Mouse (Mus musculus): Measurements from ENCODE around the gene Olfr480. TPM values are rescaled to one million over a fixed set of nuclear protein-coding genes. Genes with fewer than 3 reads are reported as not detected.

Olfr480 gene
- not detected in 2 replicates for polyA plus RNA-seq (2015; fragmentation: Nextera tagmentation; extraction: Ambion mirVana)

- Histone ChIP-seq H3K27ac (no peak within 1 kb of the TSS), H3K4me1 (replicated peaks) (no peaks in the 10 kb centered on the region), H3K4me2 (no peak within 1 kb of the TSS), H3K27me3 (no peaks in the 10 kb centered on the region), H3K4me3 (replicated peaks) (no peak within 1 kb of the TSS), H3K9me3 (replicated peaks) (no peaks in the 10 kb centered on the region), H3K9ac (no peak within 1 kb of the TSS), H3K36me3 (no peaks in the 10 kb centered on the region)
- DNase-seq (no peak), ATAC-seq (ENCODE audit: low read depth) (no peak)
- 58% methylated on average over 1 of the region's 1 CpGs for WGBS (ENCODE audit: insufficient replicate concordance)
Measured at GRCm38 (mm10) chr7:108067246-108067645, at the start of gene Olfr480. Olfr480 (minus strand) TSS chr7:108067346.

- ATAC-seq (ENCODE audit: low read depth) (no peak), DNase-seq (no peak)
- Histone ChIP-seq H3K4me2 (no peak within 1 kb of the TSS), H3K4me1 (replicated peaks) (no peaks in the 10 kb centered on the region), H3K4me3 (replicated peaks) (no peak within 1 kb of the TSS), H3K9me3 (replicated peaks) (no peaks in the 10 kb centered on the region), H3K27ac (no peak within 1 kb of the TSS), H3K36me3 (no peaks in the 10 kb centered on the region), H3K27me3 (no peaks in the 10 kb centered on the region), H3K9ac (no peak within 1 kb of the TSS)
- 64% methylated on average over 1 of the region's 1 CpGs for WGBS (ENCODE audit: insufficient replicate concordance)
Measured at GRCm38 (mm10) chr7:108100549-108100948, 33.4 kb upstream of the Olfr480 start, which contains the start of gene Olfr483. Olfr483 (plus strand) TSS chr7:108100849.

- no peaks in the 10 kb centered on the region for H3K9me3 ChIP-seq (replicated peaks)
- no peak within 1 kb of the TSS for H3K9ac ChIP-seq
- no peaks in the 10 kb centered on the region for H3K36me3 ChIP-seq
- H3K4me2 ChIP-seq: no peak within 1 kb of the TSS
- H3K27me3 ChIP-seq: no peaks in the 10 kb centered on the region
- ATAC-seq (ENCODE audit: low read depth): no peak
- H3K4me1 ChIP-seq (replicated peaks): no peaks in the 10 kb centered on the region
- no peak for DNase-seq
- no peak within 1 kb of the TSS for H3K27ac ChIP-seq
- 55% methylated on average over 1 of the region's 1 CpGs for WGBS (ENCODE audit: insufficient replicate concordance)
- H3K4me3 ChIP-seq (replicated peaks): no peak within 1 kb of the TSS
Measured at GRCm38 (mm10) chr7:108097486-108097885, 30.3 kb upstream of the Olfr480 start, which contains the start of gene Olfr482. Olfr482 (minus strand) TSS chr7:108097586.

- Histone ChIP-seq H3K36me3 (no peaks in the 10 kb centered on the region), H3K4me2 (no peak within 1 kb of the TSS), H3K27ac (no peak within 1 kb of the TSS), H3K9ac (no peak within 1 kb of the TSS), H3K4me3 (replicated peaks) (no peak within 1 kb of the TSS), H3K27me3 (no peaks in the 10 kb centered on the region), H3K9me3 (replicated peaks) (no peaks in the 10 kb centered on the region), H3K4me1 (replicated peaks) (no peaks in the 10 kb centered on the region)
- ATAC-seq (ENCODE audit: low read depth): no peak
- DNase-seq: no peak
Measured at GRCm38 (mm10) chr7:108079555-108079954, 12.4 kb upstream of the Olfr480 start, which contains the start of gene Olfr481. Olfr481 (plus strand) TSS chr7:108079855.

- no peaks in the 10 kb centered on the region for H3K9me3 ChIP-seq (replicated peaks)
- DNase-seq (no peak), ATAC-seq (ENCODE audit: low read depth) (no peak)
- H3K27me3 ChIP-seq: no peaks in the 10 kb centered on the region
- H3K27ac ChIP-seq: no peak within 1 kb of the TSS
- no peak within 1 kb of the TSS for H3K9ac ChIP-seq
- no peaks in the 10 kb centered on the region for H3K36me3 ChIP-seq
- 55% methylated on average over 2 of the region's 2 CpGs for whole genome bisulfite sequencing (ENCODE audit: insufficient replicate concordance)
- no peak within 1 kb of the TSS for H3K4me3 ChIP-seq (replicated peaks)
- H3K4me1 ChIP-seq (replicated peaks): no peaks in the 10 kb centered on the region
- H3K4me2 ChIP-seq: no peak within 1 kb of the TSS
Measured at GRCm38 (mm10) chr7:108050393-108050792, 16.8 kb downstream of the Olfr480 start, which contains the start of gene Olfr479. Olfr479 (plus strand) TSS chr7:108050693.

GRCm38 (mm10) chr7:108033889-108034288, 33.3 kb downstream of the Olfr480 start, which contains the start of gene Olfr478:
Olfr478 (minus strand) TSS chr7:108033989.
- no peak within 1 kb of the TSS for H3K4me3 ChIP-seq (replicated peaks)
- 0 out of 2 replicates have a peak, but pooled peaks cover 2% of the 10 kb centered on the region for H3K9me3 ChIP-seq (replicated peaks)
- no peak within 1 kb of the TSS for H3K27ac ChIP-seq
- DNase-seq: no peak
- 56% methylated on average over 3 of the region's 3 CpGs for WGBS (ENCODE audit: insufficient replicate concordance)
- no peaks in the 10 kb centered on the region for H3K36me3 ChIP-seq
- H3K4me2 ChIP-seq: no peak within 1 kb of the TSS
- H3K4me1 ChIP-seq (replicated peaks): no peaks in the 10 kb centered on the region
- no peaks in the 10 kb centered on the region for H3K27me3 ChIP-seq
- no peak for ATAC-seq (ENCODE audit: low read depth)
- no peak within 1 kb of the TSS for H3K9ac ChIP-seq

Other genes starting within 250 kb of the Olfr480 start
- not detected in 2 replicates for gene Olfr469, start 241.8 kb downstream of the Olfr480 start, polyA plus RNA-seq (2015; fragmentation: Nextera tagmentation; extraction: Ambion mirVana)
- gene Olfr470, start 219.9 kb downstream of the Olfr480 start, polyA plus RNA-seq (2015; fragmentation: Nextera tagmentation; extraction: Ambion mirVana): not detected in 2 replicates
- not detected in 2 replicates for gene Olfr472, start 169.4 kb downstream of the Olfr480 start, polyA plus RNA-seq (2015; fragmentation: Nextera tagmentation; extraction: Ambion mirVana)
- gene Olfr473, start 136.9 kb downstream of the Olfr480 start, polyA plus RNA-seq (2015; fragmentation: Nextera tagmentation; extraction: Ambion mirVana): not detected in 2 replicates
- gene Olfr474, start 112.7 kb downstream of the Olfr480 start, polyA plus RNA-seq (2015; fragmentation: Nextera tagmentation; extraction: Ambion mirVana): not detected in 2 replicates
- gene Olfr476, start 102.5 kb downstream of the Olfr480 start, polyA plus RNA-seq (2015; fragmentation: Nextera tagmentation; extraction: Ambion mirVana): not detected in 2 replicates
- gene Olfr477, start 80.7 kb downstream of the Olfr480 start, polyA plus RNA-seq (2015; fragmentation: Nextera tagmentation; extraction: Ambion mirVana): not detected in 2 replicates
- gene Olfr478, start 33.4 kb downstream of the Olfr480 start, polyA plus RNA-seq (2015; fragmentation: Nextera tagmentation; extraction: Ambion mirVana): not detected in 2 replicates
- not detected in 2 replicates for gene Olfr479, start 16.7 kb downstream of the Olfr480 start, polyA plus RNA-seq (2015; fragmentation: Nextera tagmentation; extraction: Ambion mirVana)
- not detected in 2 replicates for gene Olfr481, start 12.5 kb upstream of the Olfr480 start, polyA plus RNA-seq (2015; fragmentation: Nextera tagmentation; extraction: Ambion mirVana)
- 0.06 TPM in 1 of 2 replicates, not detected in the other for gene Olfr482, start 30.2 kb upstream of the Olfr480 start, polyA plus RNA-seq (2015; fragmentation: Nextera tagmentation; extraction: Ambion mirVana)
- not detected in 2 replicates for gene Olfr483, start 33.5 kb upstream of the Olfr480 start, polyA plus RNA-seq (2015; fragmentation: Nextera tagmentation; extraction: Ambion mirVana)
- not detected in 2 replicates for gene Olfr484, start 60.1 kb upstream of the Olfr480 start, polyA plus RNA-seq (2015; fragmentation: Nextera tagmentation; extraction: Ambion mirVana)
- gene Olfr485, start 92.5 kb upstream of the Olfr480 start, polyA plus RNA-seq (2015; fragmentation: Nextera tagmentation; extraction: Ambion mirVana): not detected in 2 replicates
- gene Olfr486, start 105.4 kb upstream of the Olfr480 start, polyA plus RNA-seq (2015; fragmentation: Nextera tagmentation; extraction: Ambion mirVana): not detected in 2 replicates
- not detected in 2 replicates for gene Olfr487, start 147.3 kb upstream of the Olfr480 start, polyA plus RNA-seq (2015; fragmentation: Nextera tagmentation; extraction: Ambion mirVana)
- gene Olfr488, start 191.0 kb upstream of the Olfr480 start, polyA plus RNA-seq (2015; fragmentation: Nextera tagmentation; extraction: Ambion mirVana): not detected in 2 replicates
- gene Olfr490, start 221.6 kb upstream of the Olfr480 start, polyA plus RNA-seq (2015; fragmentation: Nextera tagmentation; extraction: Ambion mirVana): not detected in 2 replicates
- gene Olfr491, start 246.1 kb upstream of the Olfr480 start, polyA plus RNA-seq (2015; fragmentation: Nextera tagmentation; extraction: Ambion mirVana): not detected in 2 replicates

Data from liver, embryonic 13.5 days (tissue).